Mouse (Mus musculus) embryonic fibroblast, embryonic 13.5 days (primary cell): Measurements from ENCODE around the gene Cd209g.

Experiments used
- CTCF ChIP-seq: IDR thresholded peaks from 2 replicates; pipeline ENCODE4 v1.5.1; 2011; ENCODE audit warnings: mild to moderate bottlenecking, control low read depth, low read length, moderate library complexity, borderline replicate concordance; ENCODE audit not compliant: insufficient read depth
- POLR2A ChIP-seq: IDR thresholded peaks from 2 replicates; pipeline ENCODE4 v1.6.1; 2011; ENCODE audit warnings: low read depth, mild to moderate bottlenecking, control low read depth, low read length, moderate library complexity

DNA sequence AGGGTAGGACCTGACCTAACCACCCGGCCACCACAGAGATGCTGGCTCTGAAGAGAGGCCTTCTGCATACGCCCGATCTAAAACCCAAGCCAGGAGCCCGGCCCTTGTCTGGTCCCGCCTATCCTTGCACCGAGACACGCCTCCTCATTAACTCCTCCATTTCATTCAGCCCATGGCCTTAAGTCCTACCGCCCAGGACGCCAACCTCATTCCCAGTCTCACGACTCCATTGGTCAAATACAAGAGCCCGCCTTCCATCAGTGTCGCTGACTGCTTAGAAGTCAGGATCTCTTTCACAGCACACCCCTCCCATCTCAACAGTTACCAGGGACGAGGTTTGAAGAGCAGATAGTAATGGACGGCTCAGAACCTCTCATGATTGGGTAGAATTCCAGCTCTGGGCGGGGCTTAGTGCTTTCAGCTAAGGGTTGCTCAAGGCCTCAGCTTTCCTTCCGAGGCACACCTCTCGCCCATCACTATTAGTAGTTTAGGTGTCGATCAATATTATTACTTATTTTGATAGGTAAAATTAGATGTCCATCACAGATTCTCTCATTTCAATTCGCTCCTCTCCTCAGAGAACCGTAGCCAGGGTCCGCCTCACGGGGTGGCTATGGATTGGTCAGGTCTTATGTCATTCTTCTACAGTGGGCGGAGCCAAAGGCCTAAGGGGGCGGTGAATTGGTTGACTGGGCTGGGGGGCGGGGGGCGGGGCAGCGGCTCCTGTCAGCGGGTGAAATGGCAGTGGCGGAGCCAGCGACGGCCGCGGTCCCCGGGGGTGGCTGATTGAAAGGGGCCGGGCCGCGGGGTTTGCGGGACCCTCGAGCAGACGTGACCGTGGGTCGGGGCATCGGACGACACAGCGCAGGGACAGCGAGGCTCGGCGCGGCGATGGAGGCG, 32.2 kb downstream of the Cd209g start, which contains the start of gene Evi5l:
- TF ChIP-seq POLR2A (peak; percentile 84), CTCF (no peak)
